Mouse (Mus musculus) hindbrain, embryonic 11.5 days (tissue): ENCODE results near the gene Olfr1416. TPM values are rescaled to one million over a fixed set of nuclear protein-coding genes. Genes with fewer than 3 reads are reported as not detected.
"Not testable (repeated sequence)": the region's sequence is repeated elsewhere in the genome, so short reads cannot be mapped to it uniquely, and the experiment has no call there.

Source experiments
- ATAC-seq: fragments of 200-750 bp; cut with Nextera tagmentation; 2 replicates; pipeline ENCODE4 v1.8.0; 2017; ENCODE audit warnings: mild to moderate bottlenecking, moderate TSS enrichment, moderate library complexity; ENCODE audit not compliant: low FRiP score
- DNase-seq: peaks from one replicate; pipeline ENCODE4 v3.0.0-alpha.2; 2015; ENCODE audit warnings: low spot score
- H3K27ac ChIP-seq: fragments of 300-500 bp; sonication (generic); 2 replicates; pipeline ENCODE4 v1.5.1; 2014; ENCODE audit warnings: mild to moderate bottlenecking, low read depth, low read length
- H3K27me3 ChIP-seq: fragments of 300-500 bp; sonication (generic); 2 replicates; pipeline ENCODE4 v1.6.1; 2014; ENCODE audit warnings: mild to moderate bottlenecking, low read length, moderate library complexity, mixed read lengths; ENCODE audit not compliant: control insufficient read depth, insufficient read depth
- H3K36me3 ChIP-seq: fragments of 300-500 bp; sonication (generic); 2 replicates; pipeline ENCODE4 v1.6.1; 2014; ENCODE audit warnings: mild to moderate bottlenecking, low read length, moderate library complexity, mixed read lengths; ENCODE audit not compliant: control insufficient read depth, insufficient read depth
- H3K4me1 ChIP-seq: fragments of 300-500 bp; sonication (generic); replicated peaks from 2 replicates; pipeline ENCODE4 v1.6.1; 2014; ENCODE audit warnings: low read length, mixed read lengths; ENCODE audit not compliant: control insufficient read depth, insufficient read depth
- H3K4me2 ChIP-seq: fragments of 300-500 bp; sonication (generic); replicated peaks from 2 replicates; pipeline ENCODE4 v1.6.1; 2014; ENCODE audit warnings: mild to moderate bottlenecking, low read depth, low read length
- H3K4me3 ChIP-seq: fragments of 300-500 bp; sonication (generic); 2 replicates; pipeline ENCODE4 v1.5.1; 2014; ENCODE audit warnings: low read depth, low read length
- H3K9ac ChIP-seq: fragments of 300-500 bp; sonication (generic); 2 replicates; pipeline ENCODE4 v1.6.1; 2014; ENCODE audit warnings: low read depth, low read length
- H3K9me3 ChIP-seq: fragments of 300-500 bp; sonication (generic); 2 replicates; pipeline ENCODE4 v1.6.1; 2016; ENCODE audit warnings: low read length; ENCODE audit not compliant: control insufficient read depth
- WGBS: fragments of 180-500 bp; shearing (Covaris S2); extraction: QIAGEN DNeasy Blood & Tissue Kit; methylation state at CpG from one replicate; pipeline ENCODE4 v1.1.7; 2014; 5-methylcytosine and 5-hydroxymethylcytosine counted together
- polyA plus RNA-seq: library from polyadenylated mRNA; unstranded; fragments of >200 nt; fragmentation: Nextera tagmentation; extraction: Ambion mirVana; gene quantifications from 2 replicates; pipeline ENCODE4 v1.2.1, GENCODE M21; 2014

The Olfr1416 gene
- polyA plus RNA-seq: not detected in 2 replicates

GRCm38 (mm10) chr1:92485013-92485412 is at the start of gene Olfr1416:
Olfr1416 (minus strand) TSS chr1:92485113.
- H3K9ac ChIP-seq: no peak within 1 kb of the TSS
- no peak for ATAC-seq
- H3K9me3 ChIP-seq: no peaks in the 10 kb centered on the region
- H3K27me3 ChIP-seq: no peaks in the 10 kb centered on the region
- H3K4me2 ChIP-seq: no peak within 1 kb of the TSS
- no peaks in the 10 kb centered on the region for H3K36me3 ChIP-seq
- DNase-seq: no peak
- no peak within 1 kb of the TSS for H3K4me3 ChIP-seq
- H3K4me1 ChIP-seq: no peaks in the 10 kb centered on the region
- no peak within 1 kb of the TSS for H3K27ac ChIP-seq

- no peak overlapping the region for H3K9ac ChIP-seq
- no peaks in the 10 kb centered on the region for H3K36me3 ChIP-seq
- no peaks in the 10 kb centered on the region for H3K4me1 ChIP-seq
- no peak overlapping the region for H3K27ac ChIP-seq
- H3K27me3 ChIP-seq: no peaks in the 10 kb centered on the region
- H3K9me3 ChIP-seq: no peaks in the 10 kb centered on the region
- 85% methylated on average over 3 of the region's 3 CpGs for WGBS
- H3K4me3 ChIP-seq: no peak overlapping the region
- H3K4me2 ChIP-seq: no peak overlapping the region
- ATAC-seq (no peak), DNase-seq (no peak)
Measured at GRCm38 (mm10) chr1:92523764-92524163, 38.9 kb upstream of the Olfr1416 start.

- Histone ChIP-seq H3K27ac (no peak overlapping the region), H3K9ac (no peak overlapping the region), H3K4me3 (no peak overlapping the region), H3K27me3 (no peaks in the 10 kb centered on the region), H3K4me2 (no peak overlapping the region), H3K36me3 (no peaks in the 10 kb centered on the region), H3K4me1 (no peaks in the 10 kb centered on the region), H3K9me3 (no peaks in the 10 kb centered on the region)
- 22% methylated on average over 10 of the region's 10 CpGs for whole genome bisulfite sequencing
- ATAC-seq: peak; percentile 40
- peak; percentile 72 for DNase-seq
Measured at GRCm38 (mm10) chr1:92521376-92521775, 36.5 kb upstream of the Olfr1416 start.

- Histone ChIP-seq H3K27me3 (no peaks in the 10 kb centered on the region), H3K36me3 (no peaks in the 10 kb centered on the region), H3K4me1 (no peaks in the 10 kb centered on the region), H3K9ac (no peak overlapping the region), H3K27ac (no peak overlapping the region), H3K4me3 (no peak overlapping the region), H3K9me3 (no peaks in the 10 kb centered on the region), H3K4me2 (no peak overlapping the region)
- WGBS: 86% methylated on average over 6 of the region's 6 CpGs
- DNase-seq (no peak), ATAC-seq (no peak)
Measured at GRCm38 (mm10) chr1:92519046-92519445, 34.1 kb upstream of the Olfr1416 start.

- no peak within 1 kb of the TSS for H3K4me3 ChIP-seq
- H3K27me3 ChIP-seq: no peaks in the 10 kb centered on the region
- 81% methylated on average over 3 of the region's 3 CpGs for WGBS
- H3K36me3 ChIP-seq: no peaks in the 10 kb centered on the region
- no peak within 1 kb of the TSS for H3K27ac ChIP-seq
- ATAC-seq: no peak
- H3K9ac ChIP-seq: no peak within 1 kb of the TSS
- H3K4me2 ChIP-seq: no peak within 1 kb of the TSS
- DNase-seq: no peak
- no peaks in the 10 kb centered on the region for H3K9me3 ChIP-seq
- H3K4me1 ChIP-seq: no peaks in the 10 kb centered on the region
Measured at GRCm38 (mm10) chr1:92518561-92518960, 33.6 kb upstream of the Olfr1416 start, which contains the start of gene Olfr1414. Olfr1414 (minus strand) TSS chr1:92518661.

- Histone ChIP-seq H3K9ac (no peak overlapping the region), H3K36me3 (no peaks in the 10 kb centered on the region), H3K4me3 (no peak overlapping the region), H3K4me2 (no peak overlapping the region), H3K9me3 (no peaks in the 10 kb centered on the region), H3K4me1 (no peaks in the 10 kb centered on the region), H3K27ac (no peak overlapping the region), H3K27me3 (no peaks in the 10 kb centered on the region)
- WGBS: 85% methylated on average over 11 of the region's 11 CpGs
- no peak for DNase-seq
- ATAC-seq: no peak
Measured at GRCm38 (mm10) chr1:92515390-92515789, 30.5 kb upstream of the Olfr1416 start.

GRCm38 (mm10) chr1:92511646-92512045 is 26.7 kb upstream of the Olfr1416 start:
- H3K27ac ChIP-seq, H3K27me3 ChIP-seq, H3K4me3 ChIP-seq, H3K36me3 ChIP-seq, DNase-seq, H3K4me2 ChIP-seq, ATAC-seq, H3K9ac ChIP-seq, H3K4me1 ChIP-seq, H3K9me3 ChIP-seq: not testable (repeated sequence)
- WGBS: 87% methylated on average over 4 of the region's 5 CpGs

- no peak for ATAC-seq
- H3K4me2 ChIP-seq: no peak within 1 kb of the TSS
- no peak within 1 kb of the TSS for H3K9ac ChIP-seq
Measured at GRCm38 (mm10) chr1:92496001-92496400, 11.1 kb upstream of the Olfr1416 start, which contains the start of gene Olfr1415. Olfr1415 (minus strand) TSS chr1:92496101.

GRCm38 (mm10) chr1:92474066-92474578 is 10.8 kb downstream of the Olfr1416 start:
- peak overlapping the region; percentile 64 for H3K9ac ChIP-seq
- H3K4me1 ChIP-seq: 0 out of 2 replicates have a peak, but pooled peaks cover 2% of the 10 kb centered on the region
- no peaks in the 10 kb centered on the region for H3K27me3 ChIP-seq
- 5% methylated on average over 10 of the region's 10 CpGs for WGBS
- peak overlapping the region; percentile 85 for H3K4me2 ChIP-seq
- H3K4me3 ChIP-seq: peak overlapping the region; percentile 92
- H3K27ac ChIP-seq: no peak overlapping the region
- DNase-seq (no peak), ATAC-seq (no peak; the same call in none of the 2 replicates)
- no peaks in the 10 kb centered on the region for H3K9me3 ChIP-seq
- H3K36me3 ChIP-seq: 0 out of 2 replicates have a peak, but pooled peaks cover 4% of the 10 kb centered on the region

More at GRCm38 (mm10) chr1:92496001-92496400, 11.1 kb upstream of the Olfr1416 start, which contains the start of gene Olfr1415:
- no peak for DNase-seq
- 77% methylated on average over 2 of the region's 2 CpGs for WGBS
- Histone ChIP-seq H3K27ac (no peak within 1 kb of the TSS), H3K9me3 (no peaks in the 10 kb centered on the region), H3K36me3 (no peaks in the 10 kb centered on the region), H3K4me1 (no peaks in the 10 kb centered on the region), H3K27me3 (no peaks in the 10 kb centered on the region), H3K4me3 (no peak within 1 kb of the TSS)
